Mouse (Mus musculus) spleen, adult 18-20 months (tissue): ENCODE measurements around the gene Col5a1.
A peak's percentile ranks its signal among the peaks of the same experiment; 100 is the strongest.

ENCODE experiments used
- DNase-seq, 2 experiments: peaks; one replicate each; pipeline ENCODE4 v3.0.0; 2022; ENCODE audit warnings: mixed read lengths in 2 of 2

The Col5a1 gene

DNA sequence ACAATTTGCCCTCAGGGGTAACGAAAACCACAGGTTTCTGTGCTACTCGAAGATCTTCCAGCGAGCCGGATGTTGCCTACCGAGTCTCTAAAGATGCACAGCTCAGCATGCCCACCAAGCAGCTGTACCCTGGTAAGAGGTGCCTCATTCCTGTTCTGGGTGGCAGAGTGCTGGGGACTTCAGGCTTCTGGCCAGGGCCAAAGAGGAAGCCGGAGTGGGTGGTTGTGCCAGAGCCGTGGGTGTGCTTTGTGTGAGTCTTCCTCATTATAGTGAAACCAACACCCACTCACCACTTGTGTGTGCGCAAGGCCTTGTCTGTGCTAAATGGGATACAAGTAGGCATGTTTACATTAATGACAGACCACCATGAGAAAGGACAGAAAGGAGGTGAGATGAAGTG is 35.8 kb downstream of the Col5a1 start:
- no peak for DNase-seq

DNA sequence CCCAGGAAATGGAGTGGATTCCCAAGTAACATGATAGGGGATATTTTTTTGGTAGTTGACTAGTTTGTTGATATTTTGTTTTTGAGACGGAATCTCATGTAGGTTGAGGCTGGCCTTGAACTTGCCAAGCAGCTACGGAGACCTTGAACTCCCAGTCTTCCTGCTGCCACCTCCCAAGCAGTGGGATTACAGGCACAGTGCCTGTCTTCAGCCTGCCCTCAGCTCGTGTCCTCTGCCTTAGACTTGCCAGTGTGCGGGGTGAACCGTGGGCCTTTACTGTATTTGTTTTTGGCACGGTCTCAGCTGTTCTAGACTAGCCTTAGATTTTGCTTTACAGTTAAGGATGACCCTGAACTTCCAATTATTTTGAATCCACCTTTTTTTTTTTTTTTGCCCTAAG is 37.5 kb downstream of the Col5a1 start:
- no peak for DNase-seq

DNA sequence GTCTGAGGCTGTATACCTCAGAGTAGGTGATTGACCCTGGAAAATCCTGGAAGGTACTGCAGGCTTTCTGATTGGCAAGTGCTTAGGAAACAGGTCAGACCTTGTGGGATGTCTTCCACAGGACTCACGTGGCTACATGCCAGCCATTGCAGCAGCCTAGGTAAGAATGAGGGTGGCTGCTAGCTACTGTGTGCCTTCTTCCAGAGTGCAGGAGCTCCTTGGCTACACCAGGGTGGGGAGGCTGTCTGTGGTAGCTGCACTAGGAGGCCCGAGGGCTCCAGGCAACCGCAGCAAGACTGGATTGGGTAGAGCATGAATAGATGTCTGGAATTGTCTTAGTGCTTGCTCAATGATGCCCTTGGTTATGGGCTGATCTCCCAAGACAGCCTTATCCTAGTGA is 38.2 kb downstream of the Col5a1 start:
- no peak for DNase-seq

DNA sequence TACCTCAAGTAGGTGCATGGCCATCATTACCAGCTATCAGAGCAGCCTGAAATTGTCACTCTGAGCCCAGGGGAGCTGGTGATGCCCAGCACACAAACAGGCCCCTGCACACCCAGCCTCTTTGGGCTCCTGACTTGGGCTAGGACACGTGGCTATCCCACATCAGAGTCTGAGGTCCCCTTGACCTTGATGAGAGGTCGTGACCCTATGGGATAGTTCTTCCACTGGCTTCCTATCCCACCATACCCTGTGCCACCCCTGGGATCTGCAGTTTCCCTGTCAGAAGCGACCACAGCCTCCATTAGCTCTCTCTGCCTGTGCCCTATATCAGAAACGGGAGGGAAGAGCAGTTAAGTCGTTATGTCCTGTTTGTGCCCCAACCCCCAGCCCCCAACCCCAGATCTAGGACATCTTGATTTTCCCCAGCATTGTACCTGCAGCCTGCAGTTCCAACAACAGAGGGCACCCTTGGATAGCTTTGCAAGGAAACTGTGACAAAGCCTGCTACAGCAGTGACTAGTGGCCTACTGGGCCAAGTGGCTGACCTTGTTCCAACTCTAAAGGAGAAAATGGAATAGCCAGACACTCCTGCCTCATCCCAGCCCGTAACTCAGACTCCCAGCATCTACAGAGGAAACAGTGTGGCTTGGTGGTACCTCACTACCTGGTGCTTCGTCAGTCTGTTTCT is 40.4 kb downstream of the Col5a1 start:
- DNase-seq = no peak

DNA sequence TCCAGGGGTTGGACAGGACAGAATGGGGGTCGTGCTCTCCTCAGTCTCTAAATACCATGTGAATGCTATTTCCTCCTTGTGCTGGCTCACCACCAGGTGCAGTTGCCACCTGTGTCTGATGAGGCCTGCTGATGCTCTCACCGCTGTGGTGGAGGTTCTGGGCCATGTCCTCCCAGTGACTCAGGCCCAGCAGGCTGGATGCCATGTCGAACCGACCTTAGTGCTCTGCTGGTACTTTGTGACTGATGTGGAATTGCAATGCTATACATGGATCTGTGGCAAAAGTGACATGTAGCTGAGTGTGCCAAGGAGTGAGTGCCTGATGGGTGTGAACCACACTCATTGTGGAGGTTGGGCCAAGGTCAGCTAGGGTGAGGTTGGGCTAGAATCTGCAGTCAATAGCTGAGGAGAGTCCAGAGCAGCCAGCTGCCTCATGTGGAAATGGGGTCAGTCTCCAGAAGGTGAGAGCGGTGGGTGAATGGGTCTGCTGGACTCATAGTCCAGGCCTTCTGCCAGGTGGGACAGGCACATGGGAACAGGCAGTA is 44.3 kb downstream of the Col5a1 start:
- no peak for DNase-seq

DNA sequence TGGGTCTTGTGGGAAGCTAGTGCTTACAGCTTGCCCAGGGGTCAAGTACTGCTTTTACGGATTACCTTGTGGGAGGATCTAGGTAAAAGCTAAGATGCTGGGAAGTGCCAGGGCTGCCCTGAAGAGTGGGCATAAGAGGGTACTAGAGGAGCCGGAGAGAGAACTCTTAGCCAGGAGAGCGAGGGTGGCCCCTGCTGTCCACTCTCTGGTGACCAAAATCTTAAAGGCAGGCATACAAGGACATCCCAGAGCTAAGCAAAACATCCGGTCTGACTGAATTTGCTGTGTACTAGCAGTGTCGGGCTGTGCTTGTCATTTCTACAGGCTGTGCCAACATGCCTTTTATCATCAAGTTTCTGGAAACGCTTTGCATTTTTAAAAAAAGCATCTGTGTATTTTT is 44.9 kb downstream of the Col5a1 start:
- no peak for DNase-seq

DNA sequence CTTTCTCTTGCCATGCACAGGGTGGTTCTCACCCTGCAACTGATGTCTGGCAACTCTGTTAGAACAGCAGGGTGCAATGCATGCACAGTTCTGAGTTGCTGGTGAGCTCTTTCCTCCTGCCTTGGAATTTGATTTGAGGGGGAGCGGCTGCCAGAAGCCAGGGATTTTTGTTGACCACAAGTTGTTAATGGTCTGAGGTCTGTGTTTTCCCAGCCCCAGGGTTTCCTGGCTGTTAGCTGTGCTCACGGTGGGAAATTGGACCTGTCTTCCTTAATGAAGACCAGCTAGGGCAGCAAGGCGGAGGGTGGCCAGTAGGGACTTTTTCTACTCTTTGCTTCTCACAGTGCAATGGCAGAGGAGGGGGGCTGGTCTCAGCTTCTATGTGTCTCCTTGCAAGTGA is 45.7 kb downstream of the Col5a1 start:
- DNase-seq = no peak

DNA sequence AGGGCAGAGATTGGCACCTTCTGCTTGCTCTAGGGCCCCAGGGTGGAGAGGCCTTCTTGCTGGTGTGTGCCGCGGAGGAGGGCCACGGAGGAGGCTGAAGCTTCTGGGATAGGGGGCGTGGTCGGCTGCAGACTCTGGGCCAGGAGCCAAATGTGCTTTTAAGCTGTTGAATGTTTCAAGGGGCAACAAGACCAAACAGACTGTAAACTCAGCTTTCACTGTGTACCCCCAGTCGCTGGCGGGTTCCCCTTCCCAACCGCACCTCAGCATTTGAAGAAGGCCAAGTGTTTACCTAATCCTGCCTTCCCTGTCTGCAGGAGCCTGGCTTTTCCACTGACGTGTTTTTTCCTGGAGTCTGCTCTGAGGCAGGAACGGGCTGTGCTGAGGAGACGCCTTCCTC is 48.0 kb downstream of the Col5a1 start:
- DNase-seq = no peak

DNA sequence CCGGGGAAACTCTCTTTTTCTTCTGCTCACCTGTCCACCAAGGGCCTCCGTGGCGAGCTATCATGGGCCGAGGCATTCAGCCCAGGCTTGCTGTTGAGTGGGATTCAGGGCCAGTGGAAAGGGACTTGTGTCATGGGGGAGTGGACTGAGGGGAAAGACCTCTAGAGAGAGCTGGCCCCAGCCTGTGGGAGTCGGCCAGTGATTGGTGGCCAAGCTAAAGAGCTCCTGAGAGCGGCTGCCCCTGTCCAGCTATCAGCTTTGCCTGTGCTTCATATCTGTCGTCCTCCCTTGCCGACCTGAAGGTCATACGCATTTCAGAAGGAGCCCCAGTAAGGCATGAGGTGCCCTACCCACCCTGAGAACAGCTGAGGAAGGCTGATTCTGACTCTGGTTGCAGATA is 48.6 kb downstream of the Col5a1 start:
- no peak for DNase-seq

DNA sequence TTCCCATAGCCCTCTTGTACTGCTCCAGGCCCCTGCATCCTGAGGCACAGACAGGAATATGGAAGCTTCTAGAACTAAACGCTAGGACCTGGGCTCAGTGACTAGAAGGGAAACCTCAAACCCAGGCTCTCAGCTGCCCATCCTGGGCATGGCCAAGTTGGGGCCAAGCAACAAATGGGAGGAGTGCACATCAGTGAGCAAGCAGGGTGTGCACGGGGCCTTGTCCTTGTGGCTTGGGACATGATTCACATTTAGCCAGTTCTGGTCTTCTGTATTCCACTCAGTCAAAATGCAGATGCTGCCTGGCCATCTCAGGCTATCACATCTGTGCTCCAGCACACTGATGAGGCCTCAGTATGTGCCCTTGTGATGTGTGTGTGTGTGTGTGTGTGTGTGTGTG is 49.2 kb downstream of the Col5a1 start:
- DNase-seq = no peak

DNA sequence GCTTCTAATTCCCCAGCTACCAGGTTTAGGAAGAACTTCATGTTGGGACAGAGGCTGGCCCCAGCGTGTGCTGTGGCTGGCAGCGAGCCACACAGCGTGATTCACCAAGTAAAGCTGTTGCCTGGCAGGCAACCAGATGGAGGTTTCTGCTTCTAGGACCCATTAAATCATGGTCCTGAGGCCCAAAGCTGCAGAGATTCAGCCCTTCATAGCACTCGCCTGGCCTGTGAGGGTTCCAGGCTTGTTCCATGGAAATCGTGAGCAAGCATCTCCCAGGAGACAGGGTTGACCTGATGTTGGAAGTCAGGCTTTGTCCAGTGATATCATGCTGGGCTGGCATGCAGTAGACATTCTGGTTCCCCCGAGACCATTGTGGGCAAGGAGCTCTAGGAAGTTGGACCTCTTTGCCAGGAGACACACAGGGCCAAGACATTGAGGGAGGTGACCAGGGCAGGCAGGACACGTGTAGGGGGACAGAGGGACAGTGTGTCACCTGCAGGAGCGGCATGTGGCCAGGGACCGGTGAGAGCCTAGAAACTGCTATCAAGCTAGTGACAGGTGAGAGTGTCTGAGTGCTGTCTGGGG is 50.5 kb downstream of the Col5a1 start:
- DNase-seq = no peak

DNA sequence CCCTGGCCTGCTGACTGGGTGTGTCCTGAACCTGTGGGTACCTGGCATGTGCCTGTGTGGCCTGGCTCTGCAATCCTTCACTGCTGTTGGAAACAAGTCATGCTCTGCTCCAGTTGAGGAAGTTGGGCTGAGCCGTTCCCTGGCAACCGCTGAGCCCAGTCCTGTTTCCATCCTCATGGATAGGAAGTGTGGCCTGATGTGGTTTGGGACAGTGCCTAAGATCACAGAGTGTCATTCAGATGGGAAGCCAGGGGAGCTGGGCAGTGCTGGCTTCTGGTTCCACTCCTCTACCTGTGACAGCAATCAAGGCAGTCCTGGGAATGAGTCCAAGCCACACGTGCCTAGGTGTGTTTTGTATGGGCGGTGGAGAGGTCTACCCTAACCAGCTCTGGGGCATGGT is 53.2 kb downstream of the Col5a1 start:
- no peak for DNase-seq

DNA sequence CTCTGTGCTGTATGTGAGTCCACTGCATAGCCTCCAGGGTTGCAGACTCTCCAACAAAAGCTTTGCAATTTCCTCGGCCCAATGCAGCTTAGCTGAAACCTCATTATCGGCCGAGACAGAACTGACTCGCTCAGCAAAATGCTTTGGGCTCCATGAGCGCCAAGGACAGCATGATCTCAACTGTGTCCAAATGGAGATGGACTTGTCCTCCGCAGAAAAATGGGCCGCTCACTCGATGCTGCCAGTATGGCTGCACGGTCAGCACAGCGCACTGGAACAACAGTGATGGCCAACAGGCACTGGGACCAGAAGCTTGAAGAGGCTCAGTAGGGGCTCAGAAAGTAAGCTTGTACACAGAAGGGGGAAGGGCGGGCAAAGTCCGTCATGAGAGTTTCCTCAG is 53.9 kb downstream of the Col5a1 start:
- DNase-seq = no peak

DNA sequence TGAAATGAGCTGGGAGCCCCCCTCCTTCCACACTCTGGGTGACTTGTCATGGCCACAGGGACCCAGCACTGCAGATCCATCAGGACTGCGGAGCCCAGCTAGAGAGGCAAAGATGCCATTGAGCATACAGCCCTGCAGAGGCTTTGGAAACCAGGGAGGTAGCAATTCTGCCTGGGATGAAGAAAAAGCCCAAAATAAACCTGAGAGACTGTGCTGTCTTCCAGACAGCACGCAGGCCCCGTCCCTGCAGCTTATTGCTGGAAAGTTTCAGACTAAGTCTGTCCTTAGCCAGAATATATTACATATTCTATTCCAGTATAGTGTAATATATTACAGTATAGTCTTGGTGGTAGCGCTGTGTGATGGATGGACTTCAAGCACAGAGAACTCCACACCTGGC is 61.0 kb downstream of the Col5a1 start:
- DNase-seq = no peak

DNA sequence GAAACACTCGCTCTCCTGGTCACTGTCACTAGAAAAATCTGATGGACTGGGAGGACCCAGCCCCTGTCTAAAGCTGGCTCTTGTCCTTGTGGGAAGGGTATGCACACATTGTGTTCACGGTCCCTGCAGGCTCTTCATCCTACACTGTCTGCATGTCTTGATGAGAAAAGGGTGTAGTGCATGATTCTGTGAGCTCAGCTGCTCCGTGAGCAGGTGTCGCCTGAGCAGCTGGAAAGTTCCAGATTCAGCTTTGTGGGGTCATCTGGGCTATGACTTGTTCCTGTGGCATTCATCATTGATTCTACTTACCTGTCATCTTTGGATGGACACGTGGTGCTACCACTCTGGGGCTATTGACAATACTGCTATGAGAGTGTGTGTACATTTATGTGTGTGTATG is 61.7 kb downstream of the Col5a1 start:
- no peak for DNase-seq

DNA sequence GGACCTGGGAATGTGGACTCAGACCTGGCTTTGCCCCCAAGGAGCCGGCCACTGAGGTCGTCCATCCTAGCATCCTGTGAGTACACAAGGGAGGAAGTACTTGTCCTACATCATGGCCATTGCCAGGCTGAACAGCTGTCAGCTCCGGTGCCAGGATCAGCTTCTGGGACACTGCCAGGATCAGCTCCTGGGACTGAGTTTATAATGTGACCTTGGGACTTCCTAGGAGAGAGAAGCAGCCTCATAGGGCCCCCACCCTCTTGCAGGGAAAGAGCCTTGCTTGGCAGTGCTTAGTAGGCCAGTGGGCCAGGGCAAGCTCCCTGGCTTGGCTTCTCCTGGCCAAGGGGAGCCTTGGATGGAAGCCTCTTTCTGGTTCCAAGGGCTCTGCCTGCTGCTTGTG is 67.6 kb downstream of the Col5a1 start:
- DNase-seq = no peak

DNA sequence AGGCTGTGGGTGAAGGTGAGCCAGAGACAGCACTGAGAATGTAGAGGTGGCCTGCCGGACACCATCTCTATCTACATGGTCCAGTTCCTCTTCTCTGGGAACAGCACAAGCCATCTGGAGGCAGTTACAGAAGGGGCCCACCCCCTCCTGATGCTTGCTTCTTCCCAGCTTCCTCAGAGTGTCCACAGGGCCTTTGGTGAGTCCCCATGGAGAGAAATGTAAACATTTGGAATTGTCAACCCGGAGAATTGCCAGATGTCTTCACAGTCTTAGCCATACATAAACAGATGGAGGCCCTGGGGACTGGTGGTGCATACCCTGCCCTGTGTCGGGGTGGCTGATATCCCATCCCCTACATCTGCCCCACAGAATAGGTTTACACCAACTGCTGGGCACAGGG is 68.7 kb downstream of the Col5a1 start:
- DNase-seq = no peak

DNA sequence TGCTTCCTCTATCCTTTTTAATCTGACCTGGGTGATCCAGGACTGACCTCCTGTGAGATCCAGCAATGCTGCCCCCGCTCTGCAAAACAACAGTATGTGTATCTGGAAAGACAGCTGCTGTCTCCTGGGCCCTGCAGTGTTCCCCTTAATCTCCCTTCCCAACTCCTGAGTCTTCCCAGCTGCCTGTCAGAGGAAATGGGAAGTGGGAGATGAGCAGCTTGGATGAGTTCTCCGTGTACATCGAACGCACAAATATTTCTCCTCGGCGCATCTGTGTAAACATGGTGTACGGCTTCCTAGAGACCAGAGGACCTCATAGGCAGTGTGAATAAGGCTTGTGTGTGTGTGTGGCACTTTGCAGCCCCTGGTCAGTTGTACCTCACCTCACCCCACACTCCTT is 70.5 kb downstream of the Col5a1 start:
- DNase-seq = no peak

DNA sequence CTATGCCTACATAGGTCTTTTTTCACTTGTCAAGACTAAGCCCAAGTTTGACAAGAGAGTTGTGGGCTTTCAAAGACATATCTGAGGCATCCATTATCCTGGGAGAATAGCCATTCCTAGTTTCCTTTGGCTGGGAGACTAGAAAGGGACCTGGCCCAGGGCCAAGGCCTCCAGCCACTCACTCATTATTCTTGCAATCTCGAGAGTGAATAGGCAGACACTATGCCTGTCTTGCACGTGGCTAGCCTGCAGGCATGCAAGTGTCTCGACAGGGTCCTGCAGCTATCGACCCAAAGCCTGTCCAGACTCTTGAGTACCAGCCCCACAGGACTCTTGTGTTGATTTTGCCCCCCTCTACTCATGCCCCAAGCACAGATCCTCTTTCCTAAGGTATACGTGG is 71.0 kb downstream of the Col5a1 start:
- DNase-seq = no peak

DNA sequence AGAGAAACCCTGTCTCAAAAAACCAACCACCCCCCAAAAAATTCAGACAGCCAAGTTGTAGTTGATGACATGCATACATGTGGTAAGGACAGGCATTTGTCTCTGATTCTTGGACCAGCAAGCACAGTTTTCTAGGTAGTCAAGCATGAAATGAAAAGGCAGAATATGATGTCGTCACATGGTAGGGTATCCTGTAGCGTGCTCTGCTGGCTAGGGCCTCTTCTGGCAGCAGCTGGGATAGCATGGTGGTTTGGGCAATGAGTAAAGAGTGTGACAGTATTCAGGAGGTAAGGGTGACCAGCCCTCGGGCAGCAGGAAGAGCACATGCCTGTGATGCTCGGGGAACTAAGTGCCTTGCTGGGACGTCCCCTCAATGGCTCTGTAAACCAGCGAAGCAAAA is 73.0 kb downstream of the Col5a1 start:
- no peak for DNase-seq

DNA sequence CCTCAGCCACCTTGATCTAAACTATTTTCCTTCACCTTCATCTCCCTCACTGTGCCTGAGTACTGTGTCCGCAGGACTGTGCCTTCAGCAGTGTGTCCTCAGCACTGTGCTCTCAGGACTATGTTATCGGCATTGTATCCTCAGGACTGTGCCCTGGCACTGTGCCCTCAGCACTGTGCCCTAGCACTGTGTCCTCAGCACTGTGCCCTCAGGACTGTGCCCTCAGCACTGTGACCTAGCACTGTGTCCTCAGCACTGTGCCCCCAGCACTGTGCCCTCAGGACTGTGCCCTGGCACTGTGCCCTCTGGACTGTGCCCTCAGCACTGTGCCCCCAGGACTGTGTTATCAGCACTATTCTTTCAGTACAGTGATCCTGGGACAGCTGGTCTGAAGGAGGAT is 75.0 kb downstream of the Col5a1 start:
- DNase-seq = no peak

DNA sequence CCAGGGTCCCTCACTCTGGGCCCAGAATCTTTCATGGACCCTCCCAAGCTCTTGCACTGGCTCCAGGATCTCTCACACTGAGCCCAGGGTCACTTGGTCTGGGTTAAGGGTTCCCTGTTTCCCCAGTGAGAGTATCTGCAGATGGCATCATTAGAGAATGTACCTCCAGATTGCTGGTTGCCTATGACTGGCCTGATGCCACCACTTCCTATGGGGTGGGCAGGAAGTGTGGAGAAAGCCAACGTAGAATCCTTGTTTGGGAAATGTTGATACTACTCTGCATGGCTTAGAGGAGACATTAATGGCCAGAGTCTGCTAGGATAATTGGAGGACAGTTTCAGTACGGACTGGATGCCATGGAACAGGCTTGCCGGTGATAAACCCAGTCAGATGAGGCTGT is 76.2 kb downstream of the Col5a1 start:
- no peak for DNase-seq

DNA sequence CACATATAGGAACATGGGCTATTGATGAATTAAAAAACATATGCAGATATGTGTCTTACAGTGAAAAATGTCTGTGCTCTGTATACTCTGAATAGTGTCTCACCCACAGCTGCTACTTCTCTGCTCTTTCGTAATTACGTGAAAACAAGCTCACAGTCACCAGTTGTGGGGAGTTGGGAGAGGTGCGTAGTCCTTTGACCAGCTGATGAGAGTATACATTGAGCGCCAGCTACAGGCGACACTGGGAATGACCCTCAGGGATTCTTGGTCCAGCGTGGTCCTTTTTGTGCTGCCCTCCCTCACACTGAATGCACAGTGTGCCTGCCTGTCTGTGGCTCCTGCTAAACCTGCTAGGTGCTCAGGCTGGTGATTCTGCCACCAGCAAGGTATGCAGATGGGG is 82.9 kb downstream of the Col5a1 start:
- peak in 1 of 2 experiments; percentile 9 for DNase-seq

DNA sequence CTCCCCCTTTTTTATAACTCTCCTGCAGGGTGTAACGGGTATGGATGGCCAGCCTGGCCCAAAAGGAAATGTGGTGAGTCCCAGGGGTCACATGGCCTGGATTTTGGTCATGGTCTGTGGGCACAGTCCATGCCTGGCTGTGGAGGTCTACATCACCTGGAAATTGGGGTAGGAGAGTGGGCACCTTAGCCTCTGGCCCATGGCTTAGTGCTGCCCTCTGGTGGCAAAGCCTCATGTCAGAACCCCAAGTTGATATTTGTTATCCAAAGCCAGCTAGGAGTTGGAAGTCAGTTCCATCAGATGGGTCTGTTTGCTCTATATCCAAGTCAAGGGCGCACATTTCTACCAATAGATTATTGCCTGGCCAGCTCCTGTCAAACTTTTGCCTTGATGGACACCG is 87.6 kb downstream of the Col5a1 start:
- peak in 1 of 2 experiments; percentile 48 for DNase-seq

DNA sequence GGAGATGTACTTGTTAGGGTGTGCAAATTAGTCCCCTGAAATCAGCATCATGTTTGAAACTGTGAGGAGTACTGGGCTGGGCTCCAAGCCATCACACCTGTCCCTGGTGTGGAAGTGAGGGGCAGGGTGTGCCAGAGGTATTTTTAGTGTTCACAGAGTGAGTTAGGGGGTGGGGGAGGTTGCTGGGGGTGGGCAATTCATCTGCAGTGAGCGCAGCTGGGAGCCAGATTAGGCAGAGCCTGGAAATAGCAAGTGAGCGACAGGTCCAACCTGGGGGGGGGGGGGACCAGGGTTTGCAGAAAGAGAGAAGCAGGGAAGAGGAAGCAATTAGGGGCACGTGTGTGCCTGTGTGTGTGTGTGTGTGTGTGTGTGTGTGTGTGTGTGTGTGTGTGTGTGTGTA is 89.6 kb downstream of the Col5a1 start:
- DNase-seq = no peak
